Mouse (Mus musculus) bone marrow, adult 2 months (tissue): ENCODE measurements around the gene Mknk2.

Source experiments
- CTCF ChIP-seq: fragments of 200-500 bp; IDR thresholded peaks from 2 replicates; pipeline ENCODE4 v1.5.1; 2011; ENCODE audit warnings: low read length, control low read depth; ENCODE audit not compliant: control insufficient read depth, insufficient read depth
- POLR2A ChIP-seq: fragments of 200-500 bp; IDR thresholded peaks from 2 replicates; pipeline ENCODE4 v1.6.1; 2011; ENCODE audit warnings: low read depth, mild to moderate bottlenecking, control low read depth, low read length, borderline replicate concordance; ENCODE audit not compliant: control insufficient read depth

- TF ChIP-seq CTCF (no peak), POLR2A (no peak)
Observed at GRCm38 (mm10) chr10:80670531-80670930, 7.4 kb downstream of the Mknk2 start.
